Mouse (Mus musculus): Measurements from ENCODE around the gene Plgrkt.
A peak's percentile ranks its signal among the peaks of the same experiment; 100 is the strongest.

Gene Plgrkt

GRCm38 (mm10) chr19:29350991-29351390, 16.2 kb downstream of the Plgrkt start:
- DNase-seq, result no peak

- DNase-seq, result no peak
These were observed 21.6 kb downstream of the Plgrkt start for GRCm38 (mm10) chr19:29345636-29346035.

DNA sequence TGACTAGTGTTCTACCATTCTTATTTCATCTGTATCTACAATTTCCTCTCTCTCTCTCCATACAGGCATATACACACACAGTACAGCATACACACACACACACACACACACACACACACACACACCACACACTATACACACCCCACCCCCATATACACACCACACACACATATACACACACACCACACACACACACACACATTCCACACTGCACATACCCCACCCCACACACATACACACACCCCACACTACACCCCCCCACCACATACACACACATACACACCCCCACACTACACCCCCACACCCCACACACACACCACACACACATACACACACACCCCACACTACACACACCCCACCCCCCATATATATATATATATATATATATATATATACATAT, 22.3 kb downstream of the Plgrkt start:
- DNase-seq, result no peak

DNA sequence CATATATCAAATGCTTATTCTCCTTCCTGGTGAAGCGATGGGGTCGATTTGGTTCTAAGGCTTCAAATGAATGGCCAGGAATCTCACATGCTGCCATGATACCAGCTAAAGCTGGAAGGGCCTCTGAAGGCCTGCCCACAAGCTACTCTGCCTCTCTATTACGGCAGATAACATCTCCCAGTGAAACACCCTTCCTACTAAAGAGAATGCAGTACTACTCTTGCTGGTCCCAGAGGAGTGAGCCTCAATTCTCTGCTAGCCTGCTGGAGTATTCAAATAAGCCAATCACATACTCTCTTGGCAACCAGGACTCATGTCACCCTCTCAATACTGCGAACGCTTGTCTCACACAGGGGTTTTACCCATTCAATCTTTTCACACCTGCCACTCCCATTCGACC, 24.9 kb downstream of the Plgrkt start:
- DNase-seq, result no peak

GRCm38 (mm10) chr19:29341029-29341428, 26.2 kb downstream of the Plgrkt start:
- DNase-seq, result no peak

DNA sequence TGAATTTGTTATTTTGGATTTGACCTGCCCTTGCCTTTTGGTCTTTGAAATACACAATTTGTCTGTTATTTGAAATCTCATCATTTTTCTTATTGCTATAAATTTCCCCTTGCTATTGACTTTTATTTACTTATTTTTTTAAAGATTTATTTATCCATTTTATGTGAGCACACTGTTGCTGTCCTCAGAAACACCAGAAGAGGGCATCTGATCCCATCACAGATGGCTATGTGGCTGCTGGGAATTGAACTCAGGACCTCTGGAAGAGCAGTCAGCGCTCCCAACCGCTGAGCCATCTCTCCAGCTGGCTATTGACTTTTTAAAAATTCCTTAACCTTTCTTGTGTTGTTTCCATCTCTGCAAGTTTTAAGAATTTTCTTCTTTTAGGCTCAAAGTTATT, 30.6 kb downstream of the Plgrkt start:
- no peak for DNase-seq

GRCm38 (mm10) chr19:29334068-29334745, 33.0 kb downstream of the Plgrkt start, which contains the start of gene Rln1:
Gene Rln1 (minus strand): TSS chr19:29334670.
- DNase-seq, result no peak

DNA sequence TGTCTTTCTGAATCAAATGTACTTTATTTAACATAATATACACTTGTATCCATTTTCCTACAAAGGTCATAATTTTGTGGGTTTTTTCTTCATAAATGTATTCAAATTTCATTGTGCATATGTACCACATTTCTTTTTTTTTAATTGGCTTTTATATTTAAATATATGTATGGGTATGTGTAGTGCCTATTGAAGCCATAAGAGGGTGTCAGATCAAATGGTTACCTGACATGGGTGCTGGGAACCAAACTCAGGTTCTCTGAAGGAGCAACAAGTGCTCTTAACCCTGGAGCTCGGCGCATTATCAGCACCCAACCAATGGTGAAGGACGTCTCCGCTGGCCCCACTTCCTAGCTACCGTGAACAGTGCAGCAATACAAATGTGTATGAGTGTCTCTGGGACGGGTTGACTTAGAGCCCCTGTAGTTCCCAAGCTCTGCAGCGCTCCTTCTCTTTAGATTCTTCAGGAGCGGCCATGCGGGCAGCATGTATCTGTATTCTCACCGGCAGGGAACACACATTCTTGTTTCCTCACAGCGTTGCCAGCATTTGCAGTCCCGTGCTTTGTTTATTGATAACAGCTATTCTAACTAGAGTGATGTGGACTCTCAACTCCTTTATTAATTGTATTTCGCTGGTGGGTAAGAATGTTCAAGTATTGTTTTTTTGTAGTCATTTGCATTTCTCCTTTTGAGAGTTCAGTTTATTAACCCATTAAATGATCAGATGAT, 40.2 kb downstream of the Plgrkt start:
- DNase-seq, result no peak

- DNase-seq, result no peak
These were observed 40.8 kb downstream of the Plgrkt start for GRCm38 (mm10) chr19:29326396-29326795.

GRCm38 (mm10) chr19:29325852-29326180, 41.4 kb downstream of the Plgrkt start:
- DNase-seq, result no peak

DNA sequence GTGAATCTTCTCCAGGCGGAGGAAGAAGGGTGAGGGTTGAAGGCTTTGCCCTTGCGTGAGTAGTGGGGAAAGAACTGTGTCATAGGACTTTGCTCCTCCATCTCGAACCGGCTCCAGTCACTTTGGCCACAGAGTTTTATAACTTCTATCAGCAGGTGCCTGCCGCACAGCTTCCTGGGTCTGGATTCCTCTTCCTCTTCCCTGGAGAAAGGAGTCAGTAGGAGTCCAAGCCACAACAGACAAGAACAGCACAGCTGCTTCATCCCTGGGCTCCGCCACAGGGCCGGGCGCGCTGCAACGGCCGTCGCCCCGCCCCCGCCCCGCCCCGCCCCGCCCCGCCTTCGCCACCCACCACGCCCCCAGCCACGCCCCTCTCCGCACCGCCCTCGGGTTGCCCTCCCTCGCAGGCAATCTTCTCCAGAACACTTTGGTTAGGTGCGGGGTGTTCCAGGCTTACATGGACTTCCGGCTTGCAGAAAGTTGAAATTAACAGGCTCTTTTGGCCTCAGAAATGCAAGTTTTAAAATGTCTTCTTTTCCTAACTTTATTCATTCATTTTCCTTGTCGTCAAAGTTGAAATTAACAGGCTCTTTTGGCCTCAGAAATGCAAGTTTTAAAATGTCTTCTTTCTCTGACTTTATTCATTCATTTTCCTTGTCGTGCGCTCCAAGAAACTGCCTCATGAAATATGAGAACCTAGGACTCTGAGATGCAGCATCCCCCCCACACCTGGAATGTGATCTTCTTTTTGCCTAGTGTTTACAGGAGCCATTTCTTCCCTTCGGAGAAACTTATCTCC, 41.9 kb downstream of the Plgrkt start, which contains the start of gene Insl6:
Gene Insl6 (minus strand): TSS at position 304 of the 799 bp plus-strand sequence.
- peak; percentile 58 to 75 for DNase-seq

- DNase-seq, result peak in 1 of 2 experiments; percentile 33
These were observed 43.7 kb downstream of the Plgrkt start for GRCm38 (mm10) chr19:29323416-29324049.

- no peak for DNase-seq
These were observed 54.5 kb downstream of the Plgrkt start for GRCm38 (mm10) chr19:29312661-29313060.

GRCm38 (mm10) chr19:29311791-29312190, 55.4 kb downstream of the Plgrkt start:
- no peak for DNase-seq

DNA sequence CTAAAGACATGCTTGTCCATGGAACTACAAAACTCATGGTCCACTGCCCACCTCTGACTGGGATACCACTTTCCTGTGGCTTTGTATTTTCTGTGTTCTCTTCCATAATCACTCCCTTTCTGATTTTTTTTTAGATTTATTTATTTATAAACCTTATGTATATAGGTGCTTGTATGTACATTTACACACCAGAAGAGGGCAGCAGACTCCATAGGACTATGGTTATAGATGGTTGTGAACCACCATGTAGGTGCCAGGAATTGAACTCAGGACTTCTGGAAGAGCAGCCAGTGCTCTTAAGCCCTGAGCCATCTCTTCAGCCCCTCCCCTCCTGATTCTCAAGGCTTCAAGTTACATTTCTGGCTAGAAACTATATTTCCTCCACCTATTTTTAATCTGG, 58.4 kb downstream of the Plgrkt start:
- no peak for DNase-seq

DNA sequence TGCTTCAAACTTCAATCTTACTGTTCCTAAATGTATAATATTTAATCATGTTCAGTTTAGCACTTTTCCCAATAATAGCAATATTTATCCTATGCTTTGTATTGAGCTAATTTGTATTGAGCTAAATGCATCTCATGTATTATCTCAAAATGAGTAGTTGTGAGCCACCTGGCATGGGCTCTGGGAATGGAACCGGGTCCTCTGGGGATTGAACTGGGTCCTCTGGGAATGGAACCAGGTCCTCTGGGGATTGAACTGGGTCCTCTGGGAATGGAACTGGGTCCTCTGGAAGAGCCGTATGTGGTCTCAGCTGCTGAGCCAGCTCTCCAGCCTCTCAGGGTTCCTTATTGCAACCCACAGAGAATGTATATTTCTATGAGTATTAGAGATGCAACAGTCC, 65.1 kb downstream of the Plgrkt start:
- DNase-seq, result no peak

GRCm38 (mm10) chr19:29300919-29301318, 66.3 kb downstream of the Plgrkt start:
- no peak for DNase-seq
